Mouse (Mus musculus): ENCODE measurements around the gene Tbc1d15. TPM values are rescaled to one million over a fixed set of nuclear protein-coding genes. Genes with fewer than 3 reads are reported as not detected.

Gene Tbc1d15
- total and polyA plus RNA-seq, 3 experiments = 9.4 to 46.4 TPM; not detected in 1

DNA sequence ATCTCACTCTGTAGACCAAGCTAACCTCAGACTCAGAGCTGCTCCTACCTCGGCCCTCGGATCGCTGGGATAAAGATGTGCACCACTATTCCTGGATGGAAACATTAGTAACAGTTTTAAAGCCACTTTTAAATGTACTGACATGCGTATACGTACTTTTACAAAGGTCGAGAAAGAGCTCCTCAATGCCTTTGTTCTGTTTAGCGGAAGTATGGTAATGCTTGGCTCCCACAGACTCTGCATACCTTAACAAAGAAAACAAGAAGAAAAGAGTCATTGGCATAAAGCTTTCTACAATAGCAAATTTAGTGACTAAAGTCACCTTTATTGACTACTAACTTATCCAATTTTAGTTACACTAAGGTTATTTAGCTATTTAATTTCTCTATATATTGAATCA lies 43.4 kb upstream of the Tbc1d15 start:
- Histone ChIP-seq H3K79me2 (ENCODE audit: control insufficient read depth, insufficient read depth, low read length, poor library complexity) (no peaks in the 10 kb centered on the region), H3K27me3 (ENCODE audit: control insufficient read depth in 1 of 2, insufficient read depth in 2 of 2, low read length in 2 of 2) (no peaks in the 10 kb centered on the region), H3K9me3 (replicated peaks; ENCODE audit: insufficient read depth, low read length) (no peaks in the 10 kb centered on the region), H3K4me1 (ENCODE audit: control insufficient read depth in 1 of 2, insufficient read depth in 2 of 2, low read length in 2 of 2) (no peaks in the 10 kb centered on the region), H3K27ac (ENCODE audit: control insufficient read depth, low read depth, low read length) (no peak overlapping the region), H3K9ac (ENCODE audit: control insufficient read depth, low read depth, low read length, poor library complexity, severe bottlenecking) (no peak overlapping the region), H3K36me3 (ENCODE audit: control insufficient read depth in 1 of 2, insufficient read depth in 2 of 2, low read length in 2 of 2) (peaks cover 0 to 23% of the 10 kb centered on the region in 2 experiments; a peak in 2 of 4 replicates), H3K4me3 (ENCODE audit: control insufficient read depth in 1 of 2, insufficient read depth in 1 of 2, low read depth in 2 of 2, low read length in 2 of 2) (no peak overlapping the region)
- TF ChIP-seq CTCF (IDR thresholded peaks at IDR 0.05 in 2 of 3, conservative IDR thresholded peaks at IDR 0.05 in 1 of 3; ENCODE audit: control insufficient read depth in 1 of 3, insufficient read depth in 1 of 3, low read depth in 2 of 3, low read length in 3 of 3, poor library complexity in 1 of 3, severe bottlenecking in 1 of 3) = no peak
- TF ChIP-seq NRF1 (IDR thresholded peaks at IDR 0.05; ENCODE audit: insufficient read depth, low read depth, low read length, poor library complexity, severe bottlenecking) = no peak
- TF ChIP-seq ZKSCAN1 (IDR thresholded peaks at IDR 0.05; ENCODE audit: low read depth, low read length) = no peak
- no peak for DNase-seq (ENCODE audit: low read depth, low spot score)

DNA sequence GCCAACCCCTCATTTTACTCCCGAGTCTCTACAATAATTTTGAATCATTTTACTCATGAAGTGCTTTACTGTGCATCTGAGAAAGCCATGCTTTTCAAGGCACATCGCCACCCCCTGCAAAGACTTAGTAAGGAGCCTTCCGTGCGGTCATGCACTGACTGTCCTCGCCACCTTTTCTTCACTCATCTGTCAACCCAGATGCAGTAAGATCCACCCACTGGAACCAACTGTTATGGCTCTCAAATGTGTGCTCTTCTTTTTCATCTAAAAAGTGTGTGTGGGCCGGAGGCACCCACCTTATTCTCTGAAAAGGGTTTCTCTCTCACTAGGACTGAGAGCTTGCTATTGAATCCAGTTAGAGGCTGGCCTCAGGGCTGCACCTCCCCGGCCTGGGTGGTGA lies 42.7 kb upstream of the Tbc1d15 start:
- no peaks in the 10 kb centered on the region for H3K9me3 ChIP-seq (replicated peaks; ENCODE audit: insufficient read depth, low read length)
- H3K4me1 ChIP-seq (ENCODE audit: control insufficient read depth in 1 of 2, insufficient read depth in 2 of 2, low read length in 2 of 2) = no peaks in the 10 kb centered on the region
- H3K27me3 ChIP-seq (ENCODE audit: control insufficient read depth in 1 of 2, insufficient read depth in 2 of 2, low read length in 2 of 2) = no peaks in the 10 kb centered on the region
- no peak overlapping the region for H3K9ac ChIP-seq (ENCODE audit: control insufficient read depth, low read depth, low read length, poor library complexity, severe bottlenecking)
- TF ChIP-seq ETS1 (IDR thresholded peaks at IDR 0.05; ENCODE audit: low read depth, low read length) = no peak
- no peak for TF ChIP-seq ZNF384 (IDR thresholded peaks at IDR 0.05; ENCODE audit: low read depth, low read length)
- no peak for TF ChIP-seq MEF2A (IDR thresholded peaks at IDR 0.05; ENCODE audit: extremely low read depth, insufficient replicate concordance, low read depth, low read length, poor library complexity, severe bottlenecking)
- TF ChIP-seq USF2 (IDR thresholded peaks at IDR 0.05; ENCODE audit: borderline replicate concordance in 1 of 2, insufficient read depth in 1 of 2, low read depth in 1 of 2, low read length in 2 of 2) = no peak
- no peak for TF ChIP-seq ELF1 (IDR thresholded peaks at IDR 0.05; ENCODE audit: low read depth, low read length)
- TF ChIP-seq TBP (IDR thresholded peaks at IDR 0.05; ENCODE audit: low read depth, low read length) = no peak
- TF ChIP-seq TCF12 (IDR thresholded peaks at IDR 0.05; ENCODE audit: low read depth, low read length) = no peak
- TF ChIP-seq BHLHE40 (IDR thresholded peaks at IDR 0.05; ENCODE audit: borderline replicate concordance, low read depth, low read length) = no peak
- TF ChIP-seq MXI1 (IDR thresholded peaks at IDR 0.05; ENCODE audit: low read depth, low read length) = no peak
- TF ChIP-seq MYC (IDR thresholded peaks at IDR 0.05; ENCODE audit: low read depth, low read length) = no peak
- no peak for TF ChIP-seq POLR2A (IDR thresholded peaks at IDR 0.05; ENCODE audit: control insufficient read depth in 1 of 2, insufficient read depth in 1 of 2, low read depth in 1 of 2, low read length in 2 of 2, poor library complexity in 1 of 2)
- no peak for TF ChIP-seq RCOR1 (IDR thresholded peaks at IDR 0.05; ENCODE audit: low read depth, low read length)
- TF ChIP-seq SIN3A (IDR thresholded peaks at IDR 0.05; ENCODE audit: low read length) = no peak
- no peak for TF ChIP-seq MAX (IDR thresholded peaks at IDR 0.05; ENCODE audit: low read length)
- TF ChIP-seq RAD21 (IDR thresholded peaks at IDR 0.05; ENCODE audit: low read depth, low read length) = no peak
- TF ChIP-seq GATA1 (IDR thresholded peaks at IDR 0.05; ENCODE audit: low read depth, low read length) = no peak
- TF ChIP-seq CHD1 (IDR thresholded peaks at IDR 0.05; ENCODE audit: low read depth, low read length) = no peak
- H3K4me3 ChIP-seq (ENCODE audit: control insufficient read depth in 1 of 2, insufficient read depth in 1 of 2, low read depth in 2 of 2, low read length in 2 of 2) = no peak overlapping the region
- H3K79me2 ChIP-seq (ENCODE audit: control insufficient read depth, insufficient read depth, low read length, poor library complexity) = no peaks in the 10 kb centered on the region
- peaks cover 0 to 20% of the 10 kb centered on the region in 2 experiments; a peak in 2 of 4 replicates for H3K36me3 ChIP-seq (ENCODE audit: control insufficient read depth in 1 of 2, insufficient read depth in 2 of 2, low read length in 2 of 2)
- DNase-seq (ENCODE audit: low read depth, low spot score) = no peak
- no peak overlapping the region for H3K27ac ChIP-seq (ENCODE audit: control insufficient read depth, low read depth, low read length)

Data from MEL (cell line).